Mouse (Mus musculus) cortical plate, adult 2 months (tissue): ENCODE measurements around the gene Scamp1.

Experiments used
- CTCF ChIP-seq: fragments of 200-500 bp; IDR thresholded peaks from 2 replicates; pipeline ENCODE4 v1.5.1; 2011; ENCODE audit warnings: mild to moderate bottlenecking, control low read depth, low read length; ENCODE audit not compliant: insufficient read depth; ENCODE audit errors: extremely low read depth
- POLR2A ChIP-seq: fragments of 200-500 bp; IDR thresholded peaks from 2 replicates; pipeline ENCODE4 v1.6.1; 2011; ENCODE audit warnings: mild to moderate bottlenecking, low read length, control low read depth; ENCODE audit not compliant: insufficient read depth; ENCODE audit errors: extremely low read depth

GRCm38 (mm10) chr13:94328063-94328462 is 42.4 kb upstream of the Scamp1 start:
- no peak for TF ChIP-seq CTCF
- TF ChIP-seq POLR2A = no peak
